Mouse (Mus musculus): ENCODE measurements around the gene Vtn.

Gene Vtn

GRCm38 (mm10) chr11:78497544-78498522 is 1.1 kb upstream of the Vtn start, which contains the start of gene Sarm1:
Sarm1 (minus strand) TSS chr11:78497754.
- DNase-seq (ENCODE audit: low read depth, low spot score), result peak; percentile 91

- no peak for DNase-seq (ENCODE audit: low read depth, low spot score)
These were observed 652 bp downstream of the Vtn start for GRCm38 (mm10) chr11:78499543-78499942.

GRCm38 (mm10) chr11:78500623-78501202 is 1.8 kb downstream of the Vtn start:
- DNase-seq (ENCODE audit: low read depth, low spot score), result no peak

GRCm38 (mm10) chr11:78501529-78501928 is 2.6 kb downstream of the Vtn start:
- DNase-seq (ENCODE audit: low read depth, low spot score), result no peak

GRCm38 (mm10) chr11:78502909-78503650 is 4.2 kb downstream of the Vtn start, which contains the start of gene Sebox:
Sebox (plus strand) TSS chr11:78503447.
- DNase-seq (ENCODE audit: low read depth, low spot score), result no peak

- no peak for DNase-seq (ENCODE audit: low read depth, low spot score)
These were observed 6.5 kb downstream of the Vtn start for GRCm38 (mm10) chr11:78505430-78505829.

- no peak for DNase-seq (ENCODE audit: low read depth, low spot score)
These were observed 10.3 kb downstream of the Vtn start for GRCm38 (mm10) chr11:78509148-78509547.

- peak; percentile 92 for DNase-seq (ENCODE audit: low read depth, low spot score)
These were observed 13.4 kb downstream of the Vtn start, which contains the start of the genes Tmem199 and Poldip2 for GRCm38 (mm10) chr11:78512025-78512957. Tmem199 (minus strand) TSS chr11:78512172. Poldip2 (plus strand) TSS chr11:78512193.

GRCm38 (mm10) chr11:78513106-78513790 is 14.4 kb downstream of the Vtn start:
- no peak for DNase-seq (ENCODE audit: low read depth, low spot score)

- DNase-seq (ENCODE audit: low read depth, low spot score), result no peak
These were observed 16.8 kb downstream of the Vtn start for GRCm38 (mm10) chr11:78515549-78516325.

GRCm38 (mm10) chr11:78518931-78519330 is 20.0 kb downstream of the Vtn start:
- no peak for DNase-seq (ENCODE audit: low read depth, low spot score)

GRCm38 (mm10) chr11:78521880-78522279 is 23.0 kb downstream of the Vtn start:
- no peak for DNase-seq (ENCODE audit: low read depth, low spot score)

GRCm38 (mm10) chr11:78522481-78522997 is 23.6 kb downstream of the Vtn start:
- no peak for DNase-seq (ENCODE audit: low read depth, low spot score)

- DNase-seq (ENCODE audit: low read depth, low spot score), result no peak
These were observed 24.5 kb downstream of the Vtn start for GRCm38 (mm10) chr11:78523241-78523955.

- no peak for DNase-seq (ENCODE audit: low read depth, low spot score)
These were observed 25.9 kb downstream of the Vtn start for GRCm38 (mm10) chr11:78524838-78525237.

GRCm38 (mm10) chr11:78528714-78529113 is 29.8 kb downstream of the Vtn start:
- DNase-seq (ENCODE audit: low read depth, low spot score), result no peak

GRCm38 (mm10) chr11:78530001-78530400 is 31.1 kb downstream of the Vtn start:
- DNase-seq (ENCODE audit: low read depth, low spot score), result no peak

GRCm38 (mm10) chr11:78531046-78531445 is 32.2 kb downstream of the Vtn start:
- no peak for DNase-seq (ENCODE audit: low read depth, low spot score)

Data from retina, postnatal 7 days (tissue).